Mouse (Mus musculus): ENCODE measurements at regions not wholly inside any gene's neighbourhood (a gene's known extent, or its start where the extent isn't known, plus 50 kb on each side); places are given as distances from the start of the nearest gene placed in this dataset.

GRCm38 (mm10) chr11:19530652-19531051 is 393.5 kb upstream of the Spred2 start:
- TF ChIP-seq CTCF (IDR thresholded peaks at IDR 0.05) (no peak), EP300 (IDR thresholded peaks at IDR 0.05) (no peak)
